Mouse (Mus musculus) forebrain, embryonic 10.5 days (tissue): ENCODE data around the gene Pcbp2. TPM values are rescaled to one million over a fixed set of nuclear protein-coding genes. Genes with fewer than 3 reads are reported as not detected.
A peak's percentile ranks its signal among the peaks of the same experiment; 100 is the strongest.

Experiments used
- DNase-seq: peaks from one replicate; pipeline ENCODE4 v3.0.0-alpha.2; 2017; ENCODE audit warnings: low spot score; ENCODE audit errors: extremely low spot score
- H3K27ac ChIP-seq: fragments of 300-500 bp; sonication (generic); 2 replicates; pipeline ENCODE4 v1.5.1; 2016; ENCODE audit warnings: mild to moderate bottlenecking
- H3K27me3 ChIP-seq: fragments of 300-500 bp; sonication (generic); 2 replicates; pipeline ENCODE4 v1.6.1; 2016; ENCODE audit warnings: mild to moderate bottlenecking; ENCODE audit not compliant: poor library complexity, severe bottlenecking
- H3K36me3 ChIP-seq: fragments of 300-500 bp; sonication (generic); replicated peaks from 2 replicates; pipeline ENCODE4 v1.6.1; 2016; ENCODE audit warnings: mild to moderate bottlenecking, moderate library complexity
- H3K4me1 ChIP-seq: fragments of 300-500 bp; sonication (generic); 2 replicates; pipeline ENCODE4 v1.6.1; 2016
- H3K4me3 ChIP-seq: fragments of 300-500 bp; sonication (generic); 2 replicates; pipeline ENCODE4 v1.5.1; 2016; ENCODE audit warnings: mild to moderate bottlenecking, moderate library complexity
- H3K9me3 ChIP-seq: fragments of 300-500 bp; sonication (generic); 2 replicates; pipeline ENCODE4 v1.6.1; 2016; ENCODE audit warnings: mild to moderate bottlenecking, moderate library complexity
- WGBS: fragments of 180-500 bp; shearing (Covaris S2); methylation state at CpG from one replicate; pipeline ENCODE4 v1.1.7; 2016; 5-methylcytosine and 5-hydroxymethylcytosine counted together
- polyA plus RNA-seq: library from polyadenylated mRNA; unstranded; fragments of >200 nt; fragmentation: Nextera tagmentation; extraction: Ambion mirVana; gene quantifications from 2 replicates; pipeline ENCODE4 v1.2.1, GENCODE M21; 2016

Pcbp2 gene
- polyA plus RNA-seq, 1 experiment from 2014 or later: 217 TPM

DNA sequence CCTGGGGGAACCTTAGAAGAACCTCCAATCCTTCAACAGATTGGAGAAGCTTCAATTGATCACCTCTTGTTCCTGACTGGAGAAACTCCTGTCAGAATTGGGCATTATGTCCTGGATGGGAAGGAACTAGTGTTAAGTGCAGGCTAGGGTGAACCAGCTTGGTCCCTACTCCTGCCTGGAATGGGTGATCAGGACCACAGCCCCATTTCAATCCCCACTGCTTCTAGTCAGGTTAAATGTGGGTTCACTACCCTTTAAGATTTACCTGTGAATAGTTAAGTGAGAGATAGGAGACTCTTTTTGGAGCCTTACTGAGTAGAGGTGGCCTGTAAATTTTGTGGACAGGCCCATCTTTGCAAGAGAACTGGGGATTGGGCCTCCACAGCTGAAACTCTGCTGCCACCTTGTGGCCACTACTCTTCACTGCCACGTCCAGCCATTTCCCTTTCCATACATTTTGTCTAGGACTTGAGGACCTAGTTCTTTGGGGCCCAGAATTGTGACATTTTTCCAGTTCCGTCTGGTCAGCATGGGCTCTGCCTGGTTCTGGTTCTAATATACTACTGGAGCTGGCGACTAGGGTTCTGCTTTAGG is 54.6 kb downstream of the Pcbp2 start, which contains the start of gene Npff:
Gene Npff (minus strand): TSS at position 51 of the 594 bp plus-strand sequence.
- no peak within 1 kb of the TSS for H3K27ac ChIP-seq
- 9% methylated on average over 3 of the region's 3 CpGs for WGBS
- H3K9me3 ChIP-seq: no peaks in the 10 kb centered on the region; the same call in 1 of the 2 replicates
- H3K27me3 ChIP-seq: no peaks in the 10 kb centered on the region
- peak; percentile 76 for DNase-seq
- no peak within 1 kb of the TSS for H3K4me3 ChIP-seq
- peaks cover 5% of the 10 kb centered on the region; the same call in 1 of the 2 replicates for H3K4me1 ChIP-seq
- peaks cover 77% of the 10 kb centered on the region for H3K36me3 ChIP-seq

DNA sequence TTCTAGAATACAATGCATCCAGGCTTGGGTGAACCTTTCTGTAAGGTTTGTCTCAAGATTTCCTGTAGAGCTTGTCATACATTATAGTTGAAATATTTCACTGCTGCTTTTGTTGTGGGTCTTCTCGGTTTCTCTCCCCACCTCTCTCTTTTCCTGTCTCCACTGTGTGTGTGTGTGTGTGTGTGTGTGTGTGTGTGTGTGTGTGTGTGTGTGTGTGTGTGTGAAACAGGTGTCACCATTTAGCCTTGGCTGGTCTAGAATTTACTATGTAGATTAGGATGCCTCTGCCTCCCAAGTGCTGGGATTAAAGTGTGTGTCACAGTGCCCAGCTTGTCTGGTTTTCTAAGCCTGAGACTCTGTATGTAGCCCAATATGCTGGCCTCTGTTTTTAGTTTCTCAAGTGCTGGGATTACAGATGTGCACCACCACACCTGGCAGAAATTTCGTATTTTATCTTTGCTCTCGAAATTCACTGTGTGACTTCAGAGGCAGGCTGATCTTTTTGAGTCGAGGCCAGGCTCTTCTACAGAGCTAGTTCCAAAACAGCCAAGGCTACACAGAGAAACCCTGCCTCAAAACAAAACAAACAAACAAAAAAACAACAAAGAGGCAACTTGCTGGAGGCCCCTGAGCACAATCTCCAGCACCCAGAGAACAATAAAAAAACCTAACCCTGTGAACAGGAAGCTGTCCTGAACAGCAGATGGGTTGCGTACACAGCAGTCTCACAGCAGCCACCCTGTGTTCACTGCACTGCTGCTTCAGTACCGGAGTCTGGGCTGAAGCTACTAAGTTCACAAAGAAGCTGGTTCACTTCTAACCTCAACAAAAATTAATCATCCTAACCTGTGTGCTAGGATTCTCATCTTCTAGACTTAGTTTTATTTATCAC is 56.0 kb downstream of the Pcbp2 start:
- Histone ChIP-seq H3K9me3 (no peaks in the 10 kb centered on the region; the same call in 1 of the 2 replicates), H3K4me3 (no peak overlapping the region), H3K36me3 (peaks cover 73% of the 10 kb centered on the region), H3K27ac (no peak overlapping the region), H3K27me3 (no peaks in the 10 kb centered on the region), H3K4me1 (no peaks in the 10 kb centered on the region)
- DNase-seq: no peak
- WGBS: 85% methylated on average over 6 of the region's 6 CpGs

DNA sequence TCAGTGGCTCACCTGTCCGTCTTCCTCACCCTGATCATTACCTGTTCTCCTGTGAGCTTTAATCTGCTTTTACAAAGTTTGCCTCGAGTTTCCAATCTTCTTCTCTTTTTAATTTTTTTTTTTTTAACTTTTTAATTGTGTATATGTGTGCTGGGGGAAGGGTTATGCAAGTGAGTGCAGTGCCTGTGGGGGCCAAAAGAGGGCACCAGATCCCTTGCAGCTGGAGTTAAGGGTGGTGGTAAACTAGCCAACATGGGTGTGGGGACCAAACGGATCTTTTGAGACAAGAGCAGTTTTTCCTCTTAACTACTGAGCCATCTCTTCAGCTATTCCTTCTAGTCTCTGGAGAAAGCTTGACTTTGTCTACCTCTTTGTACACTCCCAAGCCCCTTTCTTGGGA is 57.6 kb downstream of the Pcbp2 start:
- Histone ChIP-seq H3K4me1 (no peaks in the 10 kb centered on the region), H3K27me3 (no peaks in the 10 kb centered on the region), H3K36me3 (peaks cover 69% of the 10 kb centered on the region), H3K27ac (no peak overlapping the region), H3K4me3 (no peak overlapping the region), H3K9me3 (no peaks in the 10 kb centered on the region; the same call in 1 of the 2 replicates)
- no peak for DNase-seq
- 71% methylated on average over 3 of the region's 3 CpGs for WGBS

DNA sequence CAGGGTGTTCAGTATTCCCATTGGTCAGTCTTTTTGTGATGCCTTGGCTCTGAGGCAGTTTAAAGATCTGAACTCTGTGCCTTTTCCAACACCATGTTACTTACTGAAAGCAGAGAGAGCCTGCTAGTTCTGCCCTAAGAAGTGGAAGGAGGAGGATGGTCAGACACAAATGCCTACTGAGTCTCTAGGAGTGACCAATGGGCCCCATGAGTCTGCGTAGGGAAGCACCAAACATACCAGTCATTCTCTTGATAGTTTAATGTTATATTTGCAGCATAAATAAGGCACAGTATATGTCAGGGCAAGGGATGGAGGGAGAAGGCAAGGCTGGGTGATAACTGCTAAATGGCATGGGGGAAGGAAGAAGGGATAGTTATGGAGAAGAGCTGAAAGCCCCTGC is 58.1 kb downstream of the Pcbp2 start:
- WGBS: 97% methylated on average over 1 of the region's 1 CpGs

DNA sequence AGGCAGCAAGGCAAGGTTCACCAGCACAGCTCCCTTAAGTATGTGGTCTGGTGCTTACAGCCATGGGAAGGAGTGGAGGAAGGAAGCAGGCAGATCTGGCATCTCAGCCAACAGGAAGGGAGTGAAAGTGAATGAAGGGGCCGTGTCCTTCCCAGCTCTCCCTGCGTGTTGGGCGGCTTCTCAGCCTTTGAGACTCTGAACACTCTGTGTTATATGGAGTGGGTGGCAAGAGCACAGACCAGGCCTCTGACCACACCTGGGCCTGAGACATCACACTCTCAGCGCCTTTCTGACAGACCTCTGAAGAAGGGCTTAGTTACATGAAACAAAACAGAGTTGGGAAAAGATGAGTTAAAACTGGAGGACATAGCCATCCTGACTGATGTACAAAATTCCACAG is 60.2 kb downstream of the Pcbp2 start:
- Histone ChIP-seq H3K36me3 (peaks cover 76% of the 10 kb centered on the region), H3K9me3 (no peaks in the 10 kb centered on the region; the same call in 1 of the 2 replicates), H3K27ac (no peak overlapping the region), H3K4me1 (no peaks in the 10 kb centered on the region), H3K4me3 (no peak overlapping the region), H3K27me3 (no peaks in the 10 kb centered on the region)
- 90% methylated on average over 4 of the region's 4 CpGs for WGBS
- no peak for DNase-seq

More for the DNA sequence above, 58.1 kb downstream of the Pcbp2 start:
- H3K9me3 ChIP-seq: no peaks in the 10 kb centered on the region; the same call in 1 of the 2 replicates
- H3K36me3 ChIP-seq: peaks cover 72% of the 10 kb centered on the region
- no peak for DNase-seq
- no peaks in the 10 kb centered on the region for H3K4me1 ChIP-seq
- no peak overlapping the region for H3K27ac ChIP-seq
- no peaks in the 10 kb centered on the region for H3K27me3 ChIP-seq
- no peak overlapping the region for H3K4me3 ChIP-seq

DNA sequence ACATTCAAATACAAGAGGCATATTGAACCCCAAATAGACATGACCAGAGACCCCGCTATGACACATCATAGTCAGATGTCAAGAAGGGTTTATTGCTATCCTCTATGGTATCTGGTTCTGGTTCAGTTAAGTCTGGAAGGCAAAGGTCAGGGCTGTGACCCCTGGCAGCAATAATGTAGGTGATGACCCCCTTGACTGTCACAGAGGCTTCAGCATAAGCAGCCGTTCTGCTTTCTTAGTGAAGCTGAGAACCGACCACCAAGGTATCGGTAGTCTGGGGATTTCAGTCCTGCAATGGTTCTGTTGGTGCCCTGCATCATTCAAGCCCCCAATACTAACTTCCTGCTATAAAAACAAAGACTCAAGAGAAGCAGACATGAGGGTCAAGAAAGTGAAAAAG is 61.2 kb downstream of the Pcbp2 start:
- WGBS: 88% methylated on average over 4 of the region's 4 CpGs
- Histone ChIP-seq H3K4me1 (no peaks in the 10 kb centered on the region), H3K36me3 (peaks cover 82% of the 10 kb centered on the region), H3K27ac (no peak overlapping the region), H3K27me3 (no peaks in the 10 kb centered on the region), H3K9me3 (no peaks in the 10 kb centered on the region; the same call in 1 of the 2 replicates), H3K4me3 (no peak overlapping the region)
- no peak for DNase-seq

DNA sequence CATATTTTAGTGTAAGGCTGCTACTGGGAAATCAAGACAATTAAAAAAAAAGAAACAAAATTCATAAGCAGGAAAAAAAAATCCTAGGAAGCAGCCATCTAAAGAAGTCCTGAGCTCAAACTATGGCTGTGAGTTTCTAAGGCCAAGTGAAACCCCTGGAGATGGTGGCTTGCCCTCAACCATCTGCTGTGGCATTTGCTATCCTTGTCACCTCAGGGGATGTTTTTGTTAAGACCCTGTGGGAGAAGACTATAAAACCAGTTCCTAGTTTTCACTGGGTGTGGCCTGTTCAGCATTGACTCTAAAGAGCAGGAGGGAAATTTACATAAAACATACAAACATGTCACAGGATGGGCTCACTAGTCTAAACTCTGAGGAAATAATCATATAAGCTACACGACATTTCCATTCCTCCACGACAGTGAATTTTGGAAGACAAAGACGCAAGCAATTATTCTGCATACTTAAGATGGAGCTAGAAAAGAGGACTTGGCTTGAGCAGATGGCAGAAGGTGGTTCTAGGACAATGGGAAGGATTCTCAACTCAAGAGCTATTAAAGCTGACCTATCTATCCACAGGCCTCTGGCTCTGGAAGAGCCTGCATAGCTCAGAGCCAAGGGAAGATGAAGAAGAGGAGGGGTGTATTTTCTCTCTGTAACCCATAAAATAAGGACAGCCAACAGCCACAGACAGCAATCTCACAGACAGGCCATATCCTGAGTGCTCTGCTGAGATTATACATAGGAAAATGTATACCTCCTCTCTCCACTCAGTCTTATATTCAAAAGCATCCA is 62.0 kb downstream of the Pcbp2 start:
- no peaks in the 10 kb centered on the region for H3K27me3 ChIP-seq
- H3K4me1 ChIP-seq: no peaks in the 10 kb centered on the region
- no peak for DNase-seq
- H3K9me3 ChIP-seq: no peaks in the 10 kb centered on the region; the same call in 1 of the 2 replicates
- H3K36me3 ChIP-seq: peaks cover 87% of the 10 kb centered on the region
- 94% methylated on average over 3 of the region's 3 CpGs for WGBS
- no peak overlapping the region for H3K27ac ChIP-seq
- no peak overlapping the region for H3K4me3 ChIP-seq

DNA sequence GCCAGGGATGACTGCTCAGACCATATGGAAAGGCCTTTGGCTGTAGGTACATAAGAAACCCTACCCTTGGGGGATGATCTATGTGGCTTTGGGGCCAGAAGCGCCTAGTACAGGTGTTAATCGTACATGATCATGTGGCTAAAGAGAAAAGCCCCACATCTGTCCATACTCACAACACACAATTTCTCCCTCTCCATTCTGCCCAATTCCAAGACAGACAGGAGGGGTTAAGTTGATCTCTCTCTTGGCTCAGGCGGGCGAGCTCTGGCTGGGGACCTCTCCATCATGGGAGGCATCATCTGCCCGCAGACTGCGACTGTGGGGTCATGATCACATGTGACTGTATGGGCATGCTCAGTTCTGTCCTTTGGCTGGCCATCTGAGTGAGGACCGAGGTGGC is 63.6 kb downstream of the Pcbp2 start:
- DNase-seq: no peak
- Histone ChIP-seq H3K36me3 (peaks cover 79% of the 10 kb centered on the region), H3K27ac (no peak overlapping the region), H3K4me1 (no peaks in the 10 kb centered on the region), H3K9me3 (no peaks in the 10 kb centered on the region), H3K27me3 (no peaks in the 10 kb centered on the region), H3K4me3 (no peak overlapping the region)
- 94% methylated on average over 7 of the region's 7 CpGs for WGBS

DNA sequence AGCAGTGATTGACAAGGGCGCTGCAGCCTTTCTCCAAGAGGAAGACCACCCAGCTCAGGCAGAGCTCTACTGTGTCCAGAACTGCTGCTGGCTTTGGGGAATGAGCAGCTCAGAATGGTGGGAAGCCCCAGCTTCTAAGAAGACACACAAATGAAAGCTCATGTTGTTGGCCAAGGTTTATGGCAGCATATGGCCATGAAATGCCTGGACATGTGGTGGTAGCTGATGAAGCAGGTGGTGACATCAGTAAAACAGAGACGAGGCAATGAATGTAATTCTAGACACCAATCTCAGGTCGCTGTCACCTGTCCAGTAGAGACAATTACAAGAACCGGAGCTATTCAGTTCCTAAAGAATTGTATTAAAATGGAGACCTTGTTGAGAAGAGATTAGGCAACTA is 74.5 kb downstream of the Pcbp2 start:
- Histone ChIP-seq H3K9me3 (no peaks in the 10 kb centered on the region), H3K27ac (no peak overlapping the region), H3K4me3 (no peak overlapping the region), H3K36me3 (peaks cover 80% of the 10 kb centered on the region), H3K4me1 (no peaks in the 10 kb centered on the region), H3K27me3 (no peaks in the 10 kb centered on the region)
- WGBS: 93% methylated on average over 4 of the region's 4 CpGs
- no peak for DNase-seq

DNA sequence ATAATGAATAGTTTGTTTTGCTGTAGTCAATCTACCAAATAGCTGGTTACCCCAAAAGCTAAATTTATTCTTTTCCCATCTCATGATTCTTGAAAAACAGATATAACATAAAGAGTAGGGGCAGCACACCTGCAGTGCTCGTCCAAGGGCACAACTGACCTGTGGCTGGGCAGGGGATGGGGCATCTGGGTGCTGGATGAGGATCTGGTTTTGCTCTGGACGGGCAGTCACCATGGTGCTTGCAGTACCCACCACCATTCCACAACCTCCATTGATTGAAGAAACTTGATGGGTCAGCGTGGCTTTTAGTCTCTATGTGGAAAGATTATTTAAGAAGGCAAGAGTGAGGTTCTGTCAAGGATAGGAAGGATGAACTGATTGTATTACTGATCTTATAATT is 75.9 kb downstream of the Pcbp2 start:
- H3K36me3 ChIP-seq: peaks cover 75% of the 10 kb centered on the region
- no peaks in the 10 kb centered on the region for H3K9me3 ChIP-seq
- DNase-seq: no peak
- H3K27ac ChIP-seq: no peak overlapping the region
- H3K4me1 ChIP-seq: no peaks in the 10 kb centered on the region
- H3K4me3 ChIP-seq: no peak overlapping the region
- 87% methylated on average over 3 of the region's 3 CpGs for WGBS
- no peaks in the 10 kb centered on the region for H3K27me3 ChIP-seq

DNA sequence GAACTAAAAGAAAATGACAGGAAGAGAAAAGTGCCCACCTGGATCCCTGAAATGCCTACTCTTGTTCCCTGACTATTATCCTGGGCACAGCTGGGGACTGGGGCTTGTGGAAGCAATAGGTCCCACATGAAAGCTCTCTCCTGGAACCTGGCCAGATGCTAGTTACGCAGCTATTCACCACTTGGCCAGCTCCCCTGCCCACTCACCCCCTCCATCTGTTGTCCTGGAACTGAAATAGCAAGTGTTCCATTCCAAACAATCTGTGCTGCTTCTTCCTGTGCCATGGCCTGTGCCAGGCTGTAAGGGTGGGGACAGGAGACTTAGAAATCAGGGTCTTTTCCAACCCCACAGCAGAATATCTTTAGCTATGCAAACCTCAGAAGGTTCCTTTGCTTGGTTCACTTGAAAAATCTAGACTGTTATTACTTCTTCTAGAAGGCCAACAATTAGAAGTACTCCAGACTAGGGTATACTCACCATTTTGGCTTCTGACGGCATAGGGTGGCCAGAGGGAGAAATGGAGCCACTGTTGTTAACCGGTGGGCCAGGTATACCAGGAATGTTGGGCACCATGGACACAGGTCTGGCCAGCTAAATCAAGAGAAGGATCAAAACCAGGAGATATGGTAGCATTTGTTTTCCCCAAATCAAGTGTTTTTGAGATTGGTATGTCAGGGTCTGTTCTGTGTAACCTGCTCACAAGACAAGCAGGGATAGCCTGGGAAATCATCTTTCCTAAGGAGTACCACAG is 76.5 kb downstream of the Pcbp2 start:
- DNase-seq: no peak
- Histone ChIP-seq H3K9me3 (no peaks in the 10 kb centered on the region), H3K4me3 (no peak overlapping the region), H3K36me3 (peaks cover 77% of the 10 kb centered on the region), H3K27me3 (no peaks in the 10 kb centered on the region), H3K4me1 (no peaks in the 10 kb centered on the region), H3K27ac (no peak overlapping the region)
- WGBS: 93% methylated on average over 3 of the region's 3 CpGs

DNA sequence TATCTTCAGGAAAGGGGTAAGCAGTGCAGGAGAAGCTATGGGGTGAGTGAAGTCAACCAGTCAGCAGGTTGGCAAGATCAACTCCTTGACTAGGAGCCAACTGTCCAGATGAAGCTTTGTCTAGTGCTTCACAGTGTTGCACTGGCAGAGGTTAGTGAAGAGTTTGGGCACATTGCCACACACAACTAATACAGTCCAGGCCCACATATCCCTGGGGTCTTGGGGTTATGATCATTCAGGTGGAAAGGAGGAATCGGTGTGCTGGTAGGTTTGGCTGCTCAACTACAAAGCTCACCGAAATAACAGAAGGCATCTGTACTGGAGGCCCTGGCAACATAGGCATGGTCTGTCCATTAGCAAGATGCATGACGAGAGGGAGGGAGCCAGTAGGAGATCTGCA is 77.1 kb downstream of the Pcbp2 start:
- H3K36me3 ChIP-seq: peaks cover 77% of the 10 kb centered on the region
- no peak overlapping the region for H3K27ac ChIP-seq

More for the DNA sequence above, 77.1 kb downstream of the Pcbp2 start:
- no peak for DNase-seq
- WGBS: 95% methylated on average over 3 of the region's 3 CpGs
- Histone ChIP-seq H3K27me3 (no peaks in the 10 kb centered on the region), H3K4me3 (no peak overlapping the region), H3K4me1 (no peaks in the 10 kb centered on the region), H3K9me3 (no peaks in the 10 kb centered on the region)
